Mouse (Mus musculus) liver, embryonic 14.5 days (tissue): ENCODE results near the gene Sdk2.

Experiments used
- CTCF ChIP-seq: IDR thresholded peaks from 2 replicates; pipeline ENCODE4 v1.5.1; 2016; ENCODE audit warnings: antibody characterized with exemption, low read depth, control low read depth
- EP300 ChIP-seq: IDR thresholded peaks from 2 replicates; pipeline ENCODE4 v1.6.1; 2016; ENCODE audit warnings: antibody characterized with exemption, low read depth

DNA sequence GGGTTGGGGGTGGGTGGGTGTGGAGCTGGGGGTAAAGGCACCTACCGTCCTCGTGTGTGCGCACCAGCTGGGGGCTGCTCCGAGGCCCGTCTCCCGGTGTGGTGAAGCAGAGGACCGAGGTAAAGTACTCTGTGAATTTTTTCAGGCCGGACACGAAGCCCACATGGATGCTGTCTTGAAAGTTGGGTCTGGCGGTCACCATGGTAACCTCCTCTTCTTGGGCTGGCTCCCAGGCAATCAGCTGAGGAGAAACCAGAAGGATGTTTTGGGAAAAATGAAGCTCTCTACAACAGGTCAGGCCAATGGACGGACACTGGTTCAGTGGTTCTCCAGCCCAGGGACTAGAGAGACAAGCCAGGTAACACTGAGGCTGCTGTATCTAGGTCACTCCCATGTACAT is 224.0 kb downstream of the Sdk2 start:
- no peak for TF ChIP-seq CTCF
- TF ChIP-seq EP300 = no peak
